Mouse (Mus musculus): ENCODE measurements around the gene Prss22.

DNA sequence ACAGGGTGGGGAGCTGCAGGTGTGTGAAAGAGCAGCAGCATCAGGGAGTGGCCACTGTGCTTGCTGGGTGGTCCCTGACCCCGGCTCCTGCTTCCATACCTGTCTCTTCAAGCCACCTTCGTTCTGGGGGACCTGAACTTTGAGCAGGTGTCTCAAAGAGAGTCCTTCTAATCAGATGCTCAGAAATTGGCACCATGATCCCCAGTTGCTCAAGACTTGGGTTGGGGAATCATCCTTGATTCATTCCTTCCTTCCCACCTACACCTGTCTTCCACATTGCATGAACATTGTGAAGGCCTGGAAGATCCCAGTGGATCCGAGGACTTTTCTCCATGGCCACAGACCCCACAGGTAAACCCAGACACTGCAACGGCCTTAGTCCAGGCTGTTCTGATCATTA lies 10.2 kb upstream of the Prss22 start:
- TF ChIP-seq POLR2A (IDR thresholded peaks at IDR 0.05; ENCODE audit: insufficient read length, low read depth) (no peak), MAX (IDR thresholded peaks at IDR 0.05; ENCODE audit: low read depth) (no peak), SRF (IDR thresholded peaks at IDR 0.05; ENCODE audit: control insufficient read depth, insufficient read length, low read depth) (no peak), TCF12 (IDR thresholded peaks at IDR 0.05; ENCODE audit: insufficient read depth, poor library complexity, severe bottlenecking) (no peak), E2F4 (IDR thresholded peaks at IDR 0.05; ENCODE audit: insufficient read depth) (no peak)

Data from myocyte (in vitro differentiated cells).